Mouse (Mus musculus): ENCODE data around the gene Sptlc2.
A peak's percentile ranks its signal among the peaks of the same experiment; 100 is the strongest.

Gene Sptlc2

GRCm38 (mm10) chr12:87388122-87388774 is at the start of gene Sptlc2:
TSS of gene Sptlc2 (minus strand) at chr12:87388355.
- peak; percentile 98 for DNase-seq (ENCODE audit: low spot score)

GRCm38 (mm10) chr12:87428885-87429284 is 40.7 kb upstream of the Sptlc2 start:
- DNase-seq (ENCODE audit: low spot score), result no peak

- DNase-seq (ENCODE audit: low spot score), result no peak
These were observed 40.1 kb upstream of the Sptlc2 start for GRCm38 (mm10) chr12:87428295-87428694.

- DNase-seq (ENCODE audit: low spot score), result no peak
These were observed 38.3 kb upstream of the Sptlc2 start for GRCm38 (mm10) chr12:87426354-87427031.

- no peak for DNase-seq (ENCODE audit: low spot score)
These were observed 36.4 kb upstream of the Sptlc2 start for GRCm38 (mm10) chr12:87424516-87424915.

GRCm38 (mm10) chr12:87423700-87424099 is 35.5 kb upstream of the Sptlc2 start:
- no peak for DNase-seq (ENCODE audit: low spot score)

GRCm38 (mm10) chr12:87421708-87422507 is 33.8 kb upstream of the Sptlc2 start:
- no peak for DNase-seq (ENCODE audit: low spot score)

GRCm38 (mm10) chr12:87419974-87420485 is 31.9 kb upstream of the Sptlc2 start:
- DNase-seq (ENCODE audit: low spot score), result no peak

- no peak for DNase-seq (ENCODE audit: low spot score)
These were observed 30.8 kb upstream of the Sptlc2 start for GRCm38 (mm10) chr12:87418921-87419320.

- no peak for DNase-seq (ENCODE audit: low spot score)
These were observed 28.5 kb upstream of the Sptlc2 start for GRCm38 (mm10) chr12:87416690-87417089.

- DNase-seq (ENCODE audit: low spot score), result no peak
These were observed 27.2 kb upstream of the Sptlc2 start for GRCm38 (mm10) chr12:87415358-87415757.

- DNase-seq (ENCODE audit: low spot score), result peak; percentile 55
These were observed 25.1 kb upstream of the Sptlc2 start for GRCm38 (mm10) chr12:87413179-87413790.

GRCm38 (mm10) chr12:87410999-87411398 is 22.8 kb upstream of the Sptlc2 start:
- DNase-seq (ENCODE audit: low spot score), result no peak

- DNase-seq (ENCODE audit: low spot score), result no peak
These were observed 21.0 kb upstream of the Sptlc2 start for GRCm38 (mm10) chr12:87409123-87409522.

GRCm38 (mm10) chr12:87407869-87408605 is 19.9 kb upstream of the Sptlc2 start:
- DNase-seq (ENCODE audit: low spot score), result no peak

GRCm38 (mm10) chr12:87405721-87406120 is 17.6 kb upstream of the Sptlc2 start:
- no peak for DNase-seq (ENCODE audit: low spot score)

GRCm38 (mm10) chr12:87405165-87405564 is 17.0 kb upstream of the Sptlc2 start:
- DNase-seq (ENCODE audit: low spot score), result no peak

- no peak for DNase-seq (ENCODE audit: low spot score)
These were observed 13.7 kb upstream of the Sptlc2 start for GRCm38 (mm10) chr12:87401883-87402282.

GRCm38 (mm10) chr12:87399119-87399819 is 11.1 kb upstream of the Sptlc2 start:
- DNase-seq (ENCODE audit: low spot score), result no peak

GRCm38 (mm10) chr12:87397811-87398417 is 9.8 kb upstream of the Sptlc2 start:
- no peak for DNase-seq (ENCODE audit: low spot score)
